Mouse (Mus musculus) bone marrow macrophage, adult 2 months (primary cell): ENCODE measurements around the gene Prim1. TPM values are rescaled to one million over a fixed set of nuclear protein-coding genes. Genes with fewer than 3 reads are reported as not detected.

Experiments
- H3K27ac ChIP-seq: 2 replicates; pipeline ENCODE4 v1.5.1; 2012; ENCODE audit warnings: low read depth, low read length; ENCODE audit not compliant: insufficient read depth
- H3K4me1 ChIP-seq: 2 replicates; pipeline ENCODE4 v1.6.1; 2012; ENCODE audit warnings: low read length; ENCODE audit not compliant: control insufficient read depth, insufficient read depth
- H3K4me3 ChIP-seq: 2 replicates; pipeline ENCODE4 v1.5.1; 2012; ENCODE audit warnings: mild to moderate bottlenecking, low read length, moderate library complexity; ENCODE audit not compliant: insufficient read depth
- CTCF ChIP-seq: IDR thresholded peaks from 2 replicates; pipeline ENCODE4 v1.5.1; 2012; ENCODE audit warnings: low read depth, mild to moderate bottlenecking, low read length, moderate library complexity
- POLR2A ChIP-seq: IDR thresholded peaks from 2 replicates; pipeline ENCODE4 v1.6.1; 2012; ENCODE audit warnings: mild to moderate bottlenecking, low read depth, low read length, borderline replicate concordance
- polyA plus RNA-seq: library from polyadenylated mRNA; stranded (reverse); fragments of >200 nt; gene quantifications from 2 replicates; pipeline ENCODE4 v1.2.4, GENCODE M21; 2012; ENCODE audit not compliant: missing spikeins, insufficient read depth, insufficient read length

Gene Prim1
- polyA plus RNA-seq, result 14.3 and 18.6 TPM in 2 replicates

- Histone ChIP-seq H3K4me1 (no peaks in the 10 kb centered on the region), H3K27ac (no peak within 1 kb of the TSS)
Measured at GRCm38 (mm10) chr10:128015068-128015934, at the start of gene Prim1. Gene Prim1, plus strand, starts transcription at chr10:128015168.

GRCm38 (mm10) chr10:127966506-127966905 lies 48.5 kb upstream of the Prim1 start:
- Histone ChIP-seq H3K4me1 (no peaks in the 10 kb centered on the region), H3K27ac (no peak overlapping the region)
- TF ChIP-seq CTCF (no peak), POLR2A (no peak)

More at GRCm38 (mm10) chr10:128015068-128015934, at the start of gene Prim1:
- peak within 1 kb of the TSS; percentile 81 for H3K4me3 ChIP-seq
- TF ChIP-seq POLR2A (no peak), CTCF (no peak)

GRCm38 (mm10) chr10:127969820-127970219 lies 45.1 kb upstream of the Prim1 start:
- Histone ChIP-seq H3K4me1 (no peaks in the 10 kb centered on the region), H3K4me3 (no peak overlapping the region), H3K27ac (no peak overlapping the region)
- TF ChIP-seq CTCF (no peak), POLR2A (no peak)

More at GRCm38 (mm10) chr10:127966506-127966905, 48.5 kb upstream of the Prim1 start:
- no peak overlapping the region for H3K4me3 ChIP-seq

- Histone ChIP-seq H3K27ac (no peak overlapping the region), H3K4me3 (no peak overlapping the region), H3K4me1 (no peaks in the 10 kb centered on the region)
- TF ChIP-seq CTCF (no peak), POLR2A (no peak)
Measured at GRCm38 (mm10) chr10:127970359-127970831, 44.6 kb upstream of the Prim1 start.

GRCm38 (mm10) chr10:127971135-127971534 lies 43.8 kb upstream of the Prim1 start:
- TF ChIP-seq POLR2A (no peak), CTCF (no peak)
- Histone ChIP-seq H3K4me3 (no peak overlapping the region), H3K27ac (no peak overlapping the region), H3K4me1 (no peaks in the 10 kb centered on the region)

- TF ChIP-seq POLR2A (no peak), CTCF (no peak)
- no peak overlapping the region for H3K4me3 ChIP-seq
- H3K4me1 ChIP-seq, result no peaks in the 10 kb centered on the region
- H3K27ac ChIP-seq, result no peak overlapping the region
Measured at GRCm38 (mm10) chr10:127974062-127974461, 40.9 kb upstream of the Prim1 start.

- H3K4me1 ChIP-seq, result no peaks in the 10 kb centered on the region
- H3K27ac ChIP-seq, result no peak overlapping the region
- no peak for TF ChIP-seq CTCF
- no peak for TF ChIP-seq POLR2A
- H3K4me3 ChIP-seq, result no peak overlapping the region
Measured at GRCm38 (mm10) chr10:127975503-127975902, 39.5 kb upstream of the Prim1 start.

GRCm38 (mm10) chr10:127984650-127985049 lies 30.3 kb upstream of the Prim1 start:
- no peak overlapping the region for H3K27ac ChIP-seq
- H3K4me3 ChIP-seq, result no peak overlapping the region
- TF ChIP-seq POLR2A (no peak), CTCF (no peak)
- H3K4me1 ChIP-seq, result no peaks in the 10 kb centered on the region

- no peak overlapping the region for H3K27ac ChIP-seq
- TF ChIP-seq CTCF, result no peak
- TF ChIP-seq POLR2A, result no peak
- no peak overlapping the region for H3K4me3 ChIP-seq
- no peaks in the 10 kb centered on the region for H3K4me1 ChIP-seq
Measured at GRCm38 (mm10) chr10:127985601-127986000, 29.4 kb upstream of the Prim1 start.

GRCm38 (mm10) chr10:127996690-127997089 lies 18.3 kb upstream of the Prim1 start:
- no peak overlapping the region for H3K4me3 ChIP-seq
- TF ChIP-seq CTCF, result no peak
- TF ChIP-seq POLR2A, result no peak
- H3K27ac ChIP-seq, result no peak overlapping the region

More at GRCm38 (mm10) chr10:127996690-127997089, 18.3 kb upstream of the Prim1 start:
- no peaks in the 10 kb centered on the region for H3K4me1 ChIP-seq
